Mouse (Mus musculus) brown adipose tissue, adult 24 weeks (tissue): ENCODE results near the gene Ezr. TPM values are rescaled to one million over a fixed set of nuclear protein-coding genes. Genes with fewer than 3 reads are reported as not detected.
"Not testable (repeated sequence)": the region's sequence is repeated elsewhere in the genome, so short reads cannot be mapped to it uniquely, and the experiment has no call there.

Experiments used
- H3K27ac ChIP-seq: fragments of 200-500 bp; replicated peaks from 2 replicates; pipeline ENCODE4 v1.5.1; 2012; ENCODE audit warnings: low read depth, mild to moderate bottlenecking, low read length
- H3K4me1 ChIP-seq: fragments of 200-500 bp; 2 replicates; pipeline ENCODE4 v1.6.1; 2012; ENCODE audit warnings: low read length, mixed read lengths; ENCODE audit not compliant: control insufficient read depth, insufficient read depth, insufficient read length
- H3K4me3 ChIP-seq: fragments of 200-500 bp; 2 replicates; pipeline ENCODE4 v1.5.1; 2012; ENCODE audit warnings: low read depth, mild to moderate bottlenecking, low read length, moderate library complexity; ENCODE audit not compliant: insufficient read depth
- polyA plus RNA-seq: library from polyadenylated mRNA; stranded (reverse); fragments of >200 nt; gene quantifications from 2 replicates; pipeline ENCODE4 v1.2.4, GENCODE M21; 2012; ENCODE audit not compliant: missing spikeins, insufficient read depth, insufficient read length

The Ezr gene
- polyA plus RNA-seq, 1 experiment, result 3.6 TPM

DNA sequence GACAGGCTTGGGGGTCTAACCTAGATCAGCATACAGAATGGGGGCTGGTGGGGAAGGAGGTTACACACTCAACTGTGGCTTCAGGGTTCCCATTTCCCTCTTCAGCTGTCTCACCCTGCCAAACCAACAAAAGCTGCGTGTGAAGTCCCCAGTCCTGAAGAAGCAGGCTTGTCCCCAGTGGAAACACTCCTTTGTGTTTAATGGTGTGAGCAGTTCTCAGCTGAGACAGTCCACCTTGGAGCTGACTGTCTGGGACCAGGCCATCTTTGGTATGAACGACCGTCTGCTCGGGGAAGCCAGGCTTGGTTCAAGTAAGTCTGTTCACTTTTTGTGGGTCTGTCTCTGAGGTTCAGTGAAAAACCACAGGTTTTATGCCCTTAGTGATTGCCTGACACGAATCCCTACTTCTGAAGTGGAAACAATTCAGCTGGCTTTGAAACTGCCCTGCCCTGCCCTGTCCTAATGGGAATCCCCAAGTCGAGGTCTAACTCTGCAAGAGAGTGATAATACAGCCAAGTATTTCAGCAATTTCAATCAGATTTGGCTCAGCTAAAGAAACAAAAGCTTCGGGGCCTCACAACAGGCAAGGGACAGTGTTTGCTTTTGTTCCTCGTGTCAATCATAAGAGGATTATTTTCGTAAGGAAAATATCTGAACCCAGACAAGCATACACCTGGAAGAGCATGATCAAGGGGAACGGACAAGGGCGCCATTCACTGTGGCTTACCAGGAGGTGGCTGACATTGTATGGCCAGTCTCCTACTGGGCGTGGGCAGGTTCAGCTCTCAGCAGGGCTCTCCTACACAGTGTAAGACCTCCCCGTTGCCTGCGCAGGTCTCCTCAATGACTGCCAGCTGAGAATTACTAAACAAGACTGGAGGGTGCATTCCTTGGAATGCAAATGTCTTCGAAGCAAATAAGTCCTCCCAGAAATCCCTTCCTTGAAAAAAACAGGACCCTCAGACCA lies 46.0 kb downstream of the Ezr start:
- no peak overlapping the region for H3K27ac ChIP-seq
- no peak overlapping the region for H3K4me3 ChIP-seq

GRCm38 (mm10) chr17:6734746-6735441 lies 47.7 kb downstream of the Ezr start:
- H3K4me1 ChIP-seq, result 0 out of 2 replicates have a peak, but pooled peaks cover 5% of the 10 kb centered on the region
- no peak overlapping the region for H3K27ac ChIP-seq

More for the DNA sequence above, 46.0 kb downstream of the Ezr start:
- H3K4me1 ChIP-seq, result peaks cover 5% of the 10 kb centered on the region; the same call in 1 of the 2 replicates

GRCm38 (mm10) chr17:6733322-6733875 lies 49.2 kb downstream of the Ezr start:
- Histone ChIP-seq H3K4me1 (peaks cover 5% of the 10 kb centered on the region; the same call in 1 of the 2 replicates), H3K4me3 (no peak overlapping the region), H3K27ac (no peak overlapping the region)

More at GRCm38 (mm10) chr17:6734746-6735441, 47.7 kb downstream of the Ezr start:
- no peak overlapping the region for H3K4me3 ChIP-seq

- no peak overlapping the region for H3K4me3 ChIP-seq
- no peak overlapping the region for H3K27ac ChIP-seq
- H3K4me1 ChIP-seq, result peaks cover 5% of the 10 kb centered on the region; the same call in 1 of the 2 replicates
Measured at GRCm38 (mm10) chr17:6732665-6733064, 49.9 kb downstream of the Ezr start.

- Histone ChIP-seq H3K4me3 (no peak overlapping the region), H3K4me1 (peaks cover 5% of the 10 kb centered on the region; the same call in 1 of the 2 replicates), H3K27ac (no peak overlapping the region)
Measured at GRCm38 (mm10) chr17:6731634-6732033, 51.0 kb downstream of the Ezr start.

- peaks cover 2% of the 10 kb centered on the region; the same call in 1 of the 2 replicates for H3K4me1 ChIP-seq
- no peak overlapping the region for H3K4me3 ChIP-seq
- no peak overlapping the region for H3K27ac ChIP-seq
Measured at GRCm38 (mm10) chr17:6731132-6731531, 51.5 kb downstream of the Ezr start.

DNA sequence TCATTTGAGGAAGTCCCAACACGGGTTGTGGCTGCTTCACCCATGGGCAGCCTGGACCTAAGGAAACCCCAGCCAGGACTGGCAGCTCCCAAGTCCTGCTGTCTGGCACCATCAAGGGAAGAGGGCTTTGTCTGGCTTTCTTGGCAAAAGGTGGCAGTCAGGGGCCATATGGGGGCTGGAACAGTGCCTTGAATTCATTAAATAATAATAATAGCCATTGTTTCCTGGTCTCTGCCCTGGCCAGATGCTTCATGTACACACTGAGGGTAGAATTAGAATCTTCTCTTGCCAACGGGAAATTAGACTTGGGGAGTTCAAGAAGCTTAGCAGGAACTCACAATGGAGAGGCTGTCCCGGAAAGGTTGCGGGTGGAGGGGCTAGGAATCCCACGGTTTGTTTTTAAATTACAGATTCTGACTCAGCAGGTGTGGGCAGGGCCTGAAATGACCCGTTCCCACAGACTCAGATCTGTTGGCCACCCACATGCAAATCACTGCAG lies 53.3 kb downstream of the Ezr start:
- Histone ChIP-seq H3K4me3 (no peak overlapping the region), H3K4me1 (no peaks in the 10 kb centered on the region; the same call in 1 of the 2 replicates), H3K27ac (no peak overlapping the region)

GRCm38 (mm10) chr17:6727996-6728610 lies 54.5 kb downstream of the Ezr start:
- no peak overlapping the region for H3K4me3 ChIP-seq
- H3K27ac ChIP-seq, result no peak overlapping the region
- H3K4me1 ChIP-seq, result no peaks in the 10 kb centered on the region; the same call in 1 of the 2 replicates

- H3K27ac ChIP-seq, H3K4me3 ChIP-seq, H3K4me1 ChIP-seq: not testable (repeated sequence)
Measured at GRCm38 (mm10) chr17:6713944-6714343, 68.6 kb downstream of the Ezr start.

DNA sequence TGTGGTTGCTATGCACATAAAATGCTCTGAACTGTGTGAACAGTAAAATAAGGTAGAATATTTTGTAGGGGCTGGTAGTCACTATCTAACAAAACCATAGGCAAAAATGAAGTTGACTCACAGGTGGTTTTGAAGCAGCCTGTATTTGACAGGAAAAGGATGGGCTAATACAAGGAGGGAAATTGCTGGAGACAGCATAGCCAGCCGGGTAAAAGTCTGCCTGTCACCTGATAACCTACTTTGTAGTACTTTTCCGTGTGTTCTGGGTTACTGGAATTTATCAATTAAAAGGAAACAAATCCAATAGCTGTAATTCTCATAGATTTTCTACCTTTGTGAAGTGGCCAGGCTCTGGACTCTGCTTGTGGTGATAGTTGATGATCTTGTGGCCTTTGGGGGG lies 69.1 kb downstream of the Ezr start:
- not testable (repeated sequence) for H3K4me1 ChIP-seq, H3K27ac ChIP-seq, H3K4me3 ChIP-seq

GRCm38 (mm10) chr17:6708194-6708593 lies 74.4 kb downstream of the Ezr start:
- not testable (repeated sequence) for H3K4me3 ChIP-seq, H3K27ac ChIP-seq, H3K4me1 ChIP-seq

GRCm38 (mm10) chr17:6707422-6707821 lies 75.2 kb downstream of the Ezr start:
- not testable (repeated sequence) for H3K27ac ChIP-seq, H3K4me3 ChIP-seq

GRCm38 (mm10) chr17:6706448-6706847 lies 76.1 kb downstream of the Ezr start:
- not testable (repeated sequence) for H3K4me3 ChIP-seq, H3K4me1 ChIP-seq, H3K27ac ChIP-seq

More at GRCm38 (mm10) chr17:6707422-6707821, 75.2 kb downstream of the Ezr start:
- H3K4me1 ChIP-seq, result not testable (repeated sequence)

DNA sequence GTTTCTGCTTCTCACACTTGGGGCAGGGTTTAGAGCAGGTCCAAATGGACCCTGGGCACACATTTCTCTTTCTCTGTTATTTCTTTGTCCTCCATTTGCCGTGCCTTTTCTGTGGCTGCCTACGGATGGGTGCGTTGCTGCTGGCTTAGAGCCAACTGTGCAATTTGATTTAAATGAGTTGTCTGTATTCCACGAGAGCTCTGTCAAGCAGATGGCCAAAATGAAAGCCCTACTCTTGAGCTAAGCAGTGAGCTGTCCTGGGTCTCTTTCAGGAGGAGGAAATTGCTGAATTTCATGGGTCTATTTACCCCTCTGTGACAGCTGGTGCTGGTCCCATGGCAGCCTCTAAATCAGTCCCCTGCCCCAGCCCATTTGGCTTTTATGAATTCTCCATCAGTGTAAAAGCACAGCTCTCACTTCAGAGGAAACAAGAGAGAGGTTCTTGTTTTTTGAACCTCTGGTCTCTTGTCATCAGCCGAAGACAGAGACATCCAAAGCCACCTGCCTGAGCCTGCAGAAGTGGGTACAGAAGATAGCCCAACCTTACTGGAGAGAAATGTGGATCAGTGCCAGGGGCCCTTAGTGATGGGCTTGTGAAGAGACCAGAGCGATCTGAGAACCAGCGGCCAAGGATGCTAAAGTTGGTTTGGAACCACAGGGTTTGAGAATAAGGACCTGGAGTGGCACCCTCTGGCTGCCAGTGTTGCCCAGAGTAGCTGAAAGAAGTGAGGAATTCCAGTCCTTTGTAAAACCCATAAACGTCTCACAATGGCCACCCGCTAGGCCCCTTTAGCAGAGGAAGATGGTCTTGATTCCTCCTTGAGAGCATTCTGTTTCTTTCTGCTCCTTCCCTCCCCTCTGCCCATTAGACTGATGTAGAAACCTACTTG lies 79.0 kb downstream of the Ezr start:
- not testable (repeated sequence) for H3K4me3 ChIP-seq, H3K4me1 ChIP-seq, H3K27ac ChIP-seq
